Mouse (Mus musculus) heart, postnatal 0 days (tissue): Measurements from ENCODE around the gene Specc1l. TPM values are rescaled to one million over a fixed set of nuclear protein-coding genes. Genes with fewer than 3 reads are reported as not detected.
A peak's percentile ranks its signal among the peaks of the same experiment; 100 is the strongest.

Experiments
- ATAC-seq: fragments of 200-750 bp; cut with Nextera tagmentation; 2 replicates; pipeline ENCODE4 v1.8.0; 2017; ENCODE audit warnings: low read depth, moderate number of reproducible peaks, moderate library complexity; ENCODE audit not compliant: insufficient read depth
- DNase-seq: peaks from one replicate; pipeline ENCODE4 v3.0.0-alpha.2; 2016; ENCODE audit warnings: low spot score
- H3K27ac ChIP-seq: fragments of 300-500 bp; sonication (generic); 2 replicates; pipeline ENCODE4 v1.5.1; 2014; ENCODE audit warnings: low read depth, mild to moderate bottlenecking
- H3K27me3 ChIP-seq: fragments of 300-500 bp; sonication (generic); 2 replicates; pipeline ENCODE4 v1.6.1; 2014; ENCODE audit warnings: low read length, mixed read lengths; ENCODE audit not compliant: control insufficient read depth, insufficient read depth
- H3K36me3 ChIP-seq: fragments of 300-500 bp; sonication (generic); replicated peaks from 2 replicates; pipeline ENCODE4 v1.6.1; 2014; ENCODE audit warnings: low read length, mixed read lengths; ENCODE audit not compliant: control insufficient read depth, insufficient read depth
- H3K4me1 ChIP-seq: fragments of 300-500 bp; sonication (generic); 2 replicates; pipeline ENCODE4 v1.6.1; 2014; ENCODE audit warnings: antibody characterized with exemption; ENCODE audit not compliant: control insufficient read depth, insufficient read depth
- H3K4me2 ChIP-seq: fragments of 300-500 bp; sonication (generic); 2 replicates; pipeline ENCODE4 v1.6.1; 2014; ENCODE audit warnings: low read depth, mild to moderate bottlenecking, low read length, moderate library complexity
- H3K4me3 ChIP-seq: fragments of 300-500 bp; sonication (generic); 2 replicates; pipeline ENCODE4 v1.5.1; 2014; ENCODE audit warnings: low read depth, low read length
- H3K9ac ChIP-seq: fragments of 300-500 bp; sonication (generic); replicated peaks from 2 replicates; pipeline ENCODE4 v1.6.1; 2014; ENCODE audit warnings: low read depth, low read length, mixed read lengths
- H3K9me3 ChIP-seq: fragments of 300-500 bp; sonication (generic); replicated peaks from 2 replicates; pipeline ENCODE4 v1.6.1; 2016; ENCODE audit warnings: low read length; ENCODE audit not compliant: control insufficient read depth
- CTCF ChIP-seq: IDR thresholded peaks from 2 replicates; pipeline ENCODE4 v1.5.1; 2016; ENCODE audit warnings: antibody characterized with exemption, control low read depth, low read depth
- EP300 ChIP-seq: IDR thresholded peaks from 2 replicates; pipeline ENCODE4 v1.6.1; 2016; ENCODE audit warnings: antibody characterized with exemption, low read depth
- WGBS: fragments of 180-500 bp; shearing (Covaris S2); extraction: QIAGEN DNeasy Blood & Tissue Kit; methylation state at CpG from one replicate; pipeline ENCODE4 v1.1.7; 2014; 5-methylcytosine and 5-hydroxymethylcytosine counted together
- polyA plus RNA-seq: library from polyadenylated mRNA; unstranded; fragments of >200 nt; fragmentation: Nextera tagmentation; extraction: Ambion mirVana; gene quantifications from 2 replicates; pipeline ENCODE4 v1.2.1, GENCODE M21; 2015
- total RNA-seq: library from RNA; depleted of rRNA; stranded (reverse); fragments of >200 nt; gene quantifications from 2 replicates; pipeline ENCODE4 v1.2.3, GENCODE M21; 2014; ENCODE audit warnings: low replicate concordance

The Specc1l gene
- total and polyA plus RNA-seq, 2 experiments from 2014 or later = 13.3 to 23.4 TPM

DNA sequence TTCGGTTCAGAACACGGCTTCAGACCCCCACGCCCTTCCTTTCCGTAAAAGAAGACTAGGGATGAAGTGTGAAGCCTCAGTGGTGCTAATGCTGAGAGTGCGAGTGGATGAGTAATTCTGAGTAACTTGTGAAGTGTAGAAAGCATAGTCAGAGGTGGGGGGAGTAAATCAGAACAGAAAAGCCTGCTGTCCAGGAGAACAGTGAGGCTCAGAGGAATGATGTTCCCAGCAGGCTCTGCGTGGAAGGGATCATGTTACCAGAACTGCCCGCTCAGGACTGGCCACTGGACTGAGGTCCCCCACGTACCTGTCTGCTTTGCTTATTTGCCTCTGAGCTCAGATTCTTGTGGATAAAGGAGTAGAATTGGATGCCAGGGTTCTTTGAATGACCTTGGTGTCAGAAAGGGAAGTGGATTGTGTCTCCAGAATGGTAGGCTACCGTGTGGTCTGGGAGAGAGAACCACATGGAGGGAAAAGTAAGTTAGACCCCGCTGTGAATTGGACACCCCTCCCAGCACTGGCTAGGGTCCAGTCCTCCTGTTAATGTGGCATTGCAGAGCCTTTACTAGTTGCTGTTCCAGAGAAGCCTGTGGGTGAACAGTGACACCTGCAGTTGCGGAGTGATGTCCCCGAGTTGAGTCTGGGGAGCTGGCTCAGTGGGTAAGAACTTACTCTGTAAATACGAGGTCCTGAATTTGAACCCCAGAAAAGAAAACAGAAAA lies 40.6 kb downstream of the Specc1l start:
- Histone ChIP-seq H3K4me2 (0 out of 2 replicates have a peak overlapping the region, but pooled peaks have one; percentile 1), H3K4me1 (peaks cover 8% of the 10 kb centered on the region; the same call in 1 of the 2 replicates), H3K27me3 (no peaks in the 10 kb centered on the region), H3K36me3 (peaks cover 24% of the 10 kb centered on the region), H3K27ac (peak overlapping the region; percentile 41; the same call in 1 of the 2 replicates), H3K9me3 (no peaks in the 10 kb centered on the region), H3K9ac (no peak overlapping the region), H3K4me3 (no peak overlapping the region)
- 52% methylated on average over 13 of the region's 13 CpGs for WGBS
- ATAC-seq = peak; percentile 64; the same call in 1 of the 2 replicates
- DNase-seq = peak; percentile 28
- no peak for TF ChIP-seq CTCF
- no peak for TF ChIP-seq EP300

DNA sequence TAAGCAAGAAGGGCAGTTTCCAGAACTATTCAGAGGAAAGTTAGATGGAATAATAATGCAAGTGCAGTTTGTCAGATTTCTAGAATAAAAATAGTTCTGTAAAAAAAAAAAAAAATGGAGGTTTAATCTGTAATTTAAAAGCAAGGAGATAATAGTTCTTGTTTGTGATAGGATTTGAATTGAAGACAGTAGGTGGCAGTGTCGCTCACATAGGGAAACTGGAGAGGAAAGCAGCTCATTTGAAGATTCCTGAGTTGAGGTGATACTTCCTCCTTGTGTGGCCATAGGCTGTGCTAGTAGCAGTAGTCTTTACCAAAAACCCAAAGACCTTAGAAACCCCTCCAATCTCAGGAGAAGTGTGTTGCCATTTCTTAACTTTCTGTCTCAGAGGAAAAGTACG lies 43.2 kb downstream of the Specc1l start:
- TF ChIP-seq CTCF (peak; percentile 58), EP300 (no peak)
- H3K9me3 ChIP-seq = no peaks in the 10 kb centered on the region
- H3K4me2 ChIP-seq = no peak overlapping the region
- H3K27ac ChIP-seq = no peak overlapping the region
- no peak overlapping the region for H3K4me3 ChIP-seq
- peaks cover 19% of the 10 kb centered on the region for H3K36me3 ChIP-seq
- ATAC-seq (no peak), DNase-seq (peak; percentile 21)
- 69% methylated on average over 2 of the region's 2 CpGs for WGBS
- H3K27me3 ChIP-seq = no peaks in the 10 kb centered on the region
- H3K4me1 ChIP-seq = peaks cover 8% of the 10 kb centered on the region; the same call in 1 of the 2 replicates
- H3K9ac ChIP-seq = no peak overlapping the region

DNA sequence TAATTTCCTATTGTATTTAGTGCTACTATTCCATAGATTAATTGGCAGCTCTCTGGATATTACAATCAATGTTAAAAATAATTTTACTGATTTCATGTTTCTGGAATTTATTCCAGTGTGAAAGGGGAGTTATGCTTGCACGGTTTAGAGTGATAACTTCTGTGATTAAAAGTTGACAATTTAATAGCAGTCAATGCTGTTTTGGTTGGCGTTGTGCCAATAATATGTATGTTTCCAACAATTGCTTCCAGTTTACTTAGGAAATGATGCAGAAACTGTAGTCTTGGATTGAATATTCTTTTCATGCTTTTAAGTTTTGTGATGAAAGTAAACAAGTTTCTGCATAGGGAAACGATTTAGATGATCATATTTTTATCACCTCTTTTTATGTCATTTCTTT lies 45.5 kb downstream of the Specc1l start:
- Histone ChIP-seq H3K27me3 (no peaks in the 10 kb centered on the region), H3K4me2 (no peak overlapping the region), H3K9me3 (no peaks in the 10 kb centered on the region), H3K36me3 (peaks cover 40% of the 10 kb centered on the region), H3K4me1 (peaks cover 5% of the 10 kb centered on the region; the same call in 1 of the 2 replicates), H3K9ac (no peak overlapping the region), H3K27ac (no peak overlapping the region), H3K4me3 (no peak overlapping the region)
- WGBS = 39% methylated on average over 3 of the region's 3 CpGs
- TF ChIP-seq EP300 (no peak), CTCF (no peak)
- no peak for ATAC-seq
- no peak for DNase-seq

DNA sequence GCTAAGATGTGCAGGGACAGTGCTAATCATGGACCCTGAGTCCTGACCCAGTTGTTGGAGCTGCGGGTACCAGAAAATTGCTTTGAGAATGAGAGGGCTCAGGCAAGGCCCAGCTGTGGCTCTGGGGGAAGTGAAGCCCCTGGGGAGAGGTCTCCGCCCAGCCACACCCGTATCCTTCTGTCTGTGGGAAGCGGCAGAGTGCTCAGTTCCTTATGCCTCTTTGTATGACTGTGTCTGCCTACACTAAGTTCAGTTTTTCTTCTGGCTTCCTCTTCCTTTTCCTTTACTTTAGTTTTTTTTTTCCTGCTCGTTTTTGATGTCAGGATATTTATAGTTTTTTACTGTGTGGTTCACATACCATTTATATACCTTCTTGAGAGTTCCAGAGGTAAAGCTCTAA lies 46.4 kb downstream of the Specc1l start:
- no peak for TF ChIP-seq EP300
- TF ChIP-seq CTCF = no peak
- ATAC-seq (no peak), DNase-seq (peak; percentile 14)
- Histone ChIP-seq H3K4me2 (no peak overlapping the region), H3K9ac (no peak overlapping the region), H3K4me3 (no peak overlapping the region), H3K9me3 (no peaks in the 10 kb centered on the region), H3K27ac (peak overlapping the region; percentile 38), H3K4me1 (no peaks in the 10 kb centered on the region), H3K36me3 (peaks cover 48% of the 10 kb centered on the region), H3K27me3 (no peaks in the 10 kb centered on the region)
- 62% methylated on average over 5 of the region's 5 CpGs for WGBS

DNA sequence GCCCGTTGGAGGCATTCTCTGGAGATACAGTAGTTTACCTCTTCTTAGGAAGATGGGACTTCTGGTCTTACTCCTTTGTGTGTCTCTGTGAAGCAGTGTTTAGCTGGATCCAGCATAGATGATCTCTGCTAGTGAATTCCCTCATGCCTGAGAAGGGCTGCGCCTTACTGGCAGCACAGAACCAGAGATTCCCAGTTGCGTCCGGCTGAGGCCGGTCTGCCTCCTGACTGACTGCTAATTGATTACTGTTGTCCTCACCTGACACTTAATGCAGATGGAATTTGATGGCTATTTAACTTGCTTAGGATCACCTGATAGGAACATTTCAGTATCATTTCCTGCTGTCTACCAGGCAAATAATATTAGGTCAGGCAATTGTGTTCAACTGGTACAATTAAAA lies 49.4 kb downstream of the Specc1l start:
- Histone ChIP-seq H3K4me3 (no peak overlapping the region), H3K4me2 (no peak overlapping the region), H3K9ac (no peak overlapping the region), H3K4me1 (peaks cover 10% of the 10 kb centered on the region; the same call in 1 of the 2 replicates), H3K27ac (no peak overlapping the region), H3K27me3 (no peaks in the 10 kb centered on the region), H3K36me3 (peaks cover 68% of the 10 kb centered on the region), H3K9me3 (no peaks in the 10 kb centered on the region)
- no peak for TF ChIP-seq EP300
- TF ChIP-seq CTCF = no peak
- 88% methylated on average over 5 of the region's 5 CpGs for WGBS
- ATAC-seq (no peak), DNase-seq (no peak)
